Mouse (Mus musculus): Measurements from ENCODE around the gene Igfals.

The Igfals gene

DNA sequence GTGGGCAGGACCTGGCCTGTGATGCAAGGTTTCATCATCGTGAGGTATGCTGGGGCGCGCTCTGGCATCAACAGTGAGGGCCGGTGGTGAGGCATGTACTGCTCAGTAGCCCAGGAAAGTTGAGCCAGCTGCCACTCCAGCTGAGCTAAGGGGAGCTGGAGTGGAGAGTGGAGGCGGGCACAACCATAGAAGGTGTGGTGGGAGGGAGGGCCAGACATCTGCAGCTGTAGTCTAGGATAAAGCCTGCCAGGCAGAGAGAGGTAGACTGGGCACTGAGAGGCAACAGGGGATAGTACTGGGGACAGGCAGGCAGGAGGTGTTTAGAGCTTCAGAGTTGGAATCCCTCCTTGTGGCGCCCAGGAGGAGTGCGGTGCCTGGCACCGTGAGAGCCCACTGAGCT, 5.7 kb upstream of the Igfals start:
- in situ Hi-C loops (cut with MboI, MseI), result no loop called here

DNA sequence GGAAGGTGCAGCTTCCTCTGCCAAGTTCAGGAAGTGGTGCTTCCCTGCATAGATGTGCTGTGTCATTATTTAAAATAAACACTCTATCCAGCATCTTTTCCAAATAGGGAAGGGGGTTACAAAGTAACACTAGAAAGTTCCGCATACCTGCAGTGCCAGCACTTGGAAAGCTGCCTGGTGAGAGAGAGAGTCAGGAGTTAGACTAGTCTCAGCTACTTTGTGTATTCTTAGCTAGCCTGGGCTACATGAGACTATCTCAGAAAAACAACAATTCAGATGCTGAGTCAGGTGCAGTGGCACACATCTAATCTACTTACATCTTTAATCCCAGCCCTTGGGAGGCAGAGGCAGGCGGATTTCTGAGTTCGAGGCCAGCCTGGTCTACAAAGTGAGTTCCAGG, 4.0 kb upstream of the Igfals start:
- in situ Hi-C loops (cut with MboI, MseI), result no loop called here

DNA sequence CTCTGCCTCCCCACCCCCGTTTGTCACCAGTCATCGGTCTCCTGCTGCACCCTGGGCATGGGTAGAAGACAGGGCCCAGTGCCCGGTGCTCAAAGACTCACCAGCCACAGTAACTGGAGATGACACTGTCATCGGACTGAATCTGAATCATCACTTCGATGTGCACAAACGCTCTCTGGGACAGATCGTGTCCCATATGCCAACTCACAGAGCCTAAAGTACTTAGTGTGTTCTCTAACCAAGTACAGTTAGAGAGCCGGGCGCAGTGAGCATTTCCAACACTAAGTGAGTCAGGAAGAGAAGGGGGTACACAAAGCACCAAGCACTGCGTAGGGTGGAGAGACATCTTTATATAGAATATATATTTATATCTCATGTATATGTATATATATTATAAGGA, 2.1 kb downstream of the Igfals start:
- in situ Hi-C loops (cut with MboI, MseI), result no loop called here

DNA sequence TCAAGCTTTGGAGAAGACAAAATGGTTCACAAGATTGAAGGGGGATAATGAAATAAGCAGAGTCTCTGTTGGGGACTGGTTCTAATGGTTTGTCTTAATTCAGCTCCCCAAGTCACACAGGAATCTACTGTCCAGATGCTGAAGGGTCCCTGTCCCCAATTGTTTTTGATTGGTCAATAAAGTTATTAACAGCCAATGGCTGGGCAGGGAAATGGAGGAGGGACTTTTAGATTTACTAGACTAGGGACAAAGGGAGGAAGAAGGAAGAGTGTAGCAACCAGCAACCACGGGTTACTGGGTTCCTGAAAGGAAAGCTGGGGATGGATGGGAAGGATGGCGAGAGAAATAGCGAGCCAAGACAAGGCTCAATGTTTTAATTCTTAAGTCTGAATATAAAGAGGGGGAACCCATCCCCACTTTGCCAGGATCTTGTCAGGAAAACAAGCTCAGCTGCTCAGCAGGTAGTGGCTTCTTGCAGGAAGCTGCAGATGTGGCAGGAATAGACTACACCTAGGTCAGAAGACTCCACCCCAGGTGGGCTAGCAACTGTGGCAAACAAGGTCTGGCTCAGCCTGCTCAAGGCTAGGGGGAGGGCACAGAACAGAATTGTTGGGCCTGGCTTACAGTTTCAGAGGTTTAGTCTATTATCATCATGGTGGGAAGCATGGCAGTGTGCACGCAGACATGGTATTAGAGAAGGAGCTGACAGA, 8.1 kb downstream of the Igfals start:
- in situ Hi-C loops (cut with MboI, MseI), result no loop called here

DNA sequence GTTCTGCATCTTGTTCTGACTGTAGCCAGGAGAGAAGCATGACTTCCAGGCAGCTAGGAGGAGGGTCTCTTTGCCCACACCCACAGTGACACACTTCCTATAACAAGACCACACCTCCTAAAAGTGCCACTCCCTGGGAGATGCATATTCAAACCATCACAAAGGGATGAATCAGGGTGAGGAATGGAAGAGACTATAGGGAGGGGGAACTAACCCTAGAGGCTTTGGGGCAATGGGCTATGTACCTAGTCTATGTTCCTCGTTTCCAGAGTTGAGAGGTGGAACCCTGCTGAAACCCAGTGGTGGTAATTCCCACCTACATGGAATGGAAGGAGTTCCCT, 8.6 kb downstream of the Igfals start:
- in situ Hi-C loops (cut with MboI, MseI), result no loop called here

DNA sequence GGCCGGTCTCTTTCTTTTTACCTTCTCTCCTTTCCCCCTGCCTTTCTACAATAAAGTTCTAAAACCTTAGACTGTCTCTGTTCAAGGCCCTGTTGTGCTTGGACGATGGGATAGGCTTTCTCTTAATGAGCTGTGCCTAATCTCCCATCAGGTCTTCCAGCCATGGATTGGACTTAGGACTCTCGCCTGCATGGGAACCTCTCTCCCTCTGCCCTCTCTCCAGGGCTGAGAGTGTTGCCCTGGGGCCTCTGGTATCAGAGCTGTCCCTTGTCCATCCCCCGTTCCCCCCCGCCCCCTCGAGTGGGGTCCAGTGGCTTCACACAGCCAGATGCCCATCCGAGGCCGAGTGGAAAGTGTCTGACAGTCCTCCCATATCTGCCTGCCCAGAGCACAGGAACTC, 9.2 kb downstream of the Igfals start:
- in situ Hi-C loops (cut with MboI, MseI), result no loop called here

DNA sequence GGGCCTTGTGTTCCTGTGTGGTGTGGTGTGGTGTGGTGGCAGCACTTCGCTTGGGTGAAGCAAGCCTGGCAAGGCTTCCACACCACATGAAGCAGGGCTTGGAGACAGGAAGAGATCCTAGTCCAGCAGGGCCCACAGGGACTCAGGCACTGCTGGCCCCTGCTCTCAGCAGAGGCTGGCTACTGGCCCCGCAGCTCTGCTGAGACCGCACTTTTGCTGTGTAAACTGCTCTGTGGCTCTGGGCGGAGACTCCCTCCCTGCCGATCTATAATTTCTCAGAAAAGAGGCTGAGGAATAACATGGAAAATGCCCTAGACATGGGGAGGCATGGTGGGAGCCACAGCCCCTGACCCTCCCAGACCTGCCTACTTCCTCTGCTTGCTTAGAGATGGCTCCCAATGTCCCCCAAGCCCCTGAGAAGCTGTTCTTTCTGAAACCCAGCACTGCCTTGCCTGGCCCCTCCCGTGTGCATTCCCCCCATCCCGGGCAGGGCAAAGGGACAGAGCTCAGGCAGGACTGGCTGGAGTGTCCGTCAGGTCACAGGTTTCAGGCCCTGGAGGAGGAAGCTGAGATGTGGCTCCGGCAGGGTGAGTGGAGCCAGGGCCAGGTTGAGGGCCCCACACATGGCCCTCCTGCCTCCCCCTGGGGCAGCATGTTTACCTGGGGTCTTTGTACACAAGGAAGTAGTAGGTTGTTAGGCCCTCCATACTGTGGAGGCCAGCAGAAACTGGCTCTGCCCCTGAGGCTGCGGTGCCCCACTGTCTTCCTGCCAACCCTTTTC, 11.7 kb downstream of the Igfals start:
- in situ Hi-C loops (cut with MboI, MseI), result no loop called here

DNA sequence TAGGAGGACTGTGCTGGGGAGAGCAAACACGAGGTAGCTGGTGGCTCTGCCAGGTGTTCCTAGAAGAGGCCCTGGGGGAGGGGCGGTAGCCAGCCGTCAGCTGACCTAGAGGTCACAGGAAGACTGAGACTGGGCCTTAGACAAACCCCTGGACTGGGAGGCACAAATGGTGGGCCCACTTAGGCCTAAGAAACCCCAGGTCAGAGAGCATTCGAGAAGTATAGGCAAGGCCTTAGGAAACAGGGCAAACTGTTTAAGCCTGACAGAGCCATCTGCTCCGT, 12.3 kb downstream of the Igfals start:
- in situ Hi-C loops (cut with MboI, MseI), result no loop called here

DNA sequence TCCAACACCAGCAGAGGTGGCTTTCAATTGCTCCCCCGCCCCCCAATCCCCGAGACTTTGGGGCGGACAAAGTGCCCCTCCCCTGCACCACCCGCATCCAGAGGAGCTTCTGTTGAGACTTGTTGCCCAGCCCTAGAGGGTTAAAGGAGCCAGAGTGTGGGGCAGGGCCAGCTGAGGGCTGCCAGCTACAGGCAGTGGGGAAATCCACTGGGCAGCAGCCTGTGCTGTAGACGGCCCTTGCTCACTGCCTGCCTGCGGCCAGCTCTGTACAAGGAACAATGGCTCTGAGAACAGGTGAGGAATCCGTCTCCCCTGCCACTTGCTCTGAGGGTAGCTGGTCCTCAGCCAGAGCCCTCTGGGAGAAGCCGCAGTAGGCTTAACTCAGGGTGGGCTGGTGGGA, 12.7 kb downstream of the Igfals start:
- in situ Hi-C loops (cut with MboI, MseI), result no loop called here

DNA sequence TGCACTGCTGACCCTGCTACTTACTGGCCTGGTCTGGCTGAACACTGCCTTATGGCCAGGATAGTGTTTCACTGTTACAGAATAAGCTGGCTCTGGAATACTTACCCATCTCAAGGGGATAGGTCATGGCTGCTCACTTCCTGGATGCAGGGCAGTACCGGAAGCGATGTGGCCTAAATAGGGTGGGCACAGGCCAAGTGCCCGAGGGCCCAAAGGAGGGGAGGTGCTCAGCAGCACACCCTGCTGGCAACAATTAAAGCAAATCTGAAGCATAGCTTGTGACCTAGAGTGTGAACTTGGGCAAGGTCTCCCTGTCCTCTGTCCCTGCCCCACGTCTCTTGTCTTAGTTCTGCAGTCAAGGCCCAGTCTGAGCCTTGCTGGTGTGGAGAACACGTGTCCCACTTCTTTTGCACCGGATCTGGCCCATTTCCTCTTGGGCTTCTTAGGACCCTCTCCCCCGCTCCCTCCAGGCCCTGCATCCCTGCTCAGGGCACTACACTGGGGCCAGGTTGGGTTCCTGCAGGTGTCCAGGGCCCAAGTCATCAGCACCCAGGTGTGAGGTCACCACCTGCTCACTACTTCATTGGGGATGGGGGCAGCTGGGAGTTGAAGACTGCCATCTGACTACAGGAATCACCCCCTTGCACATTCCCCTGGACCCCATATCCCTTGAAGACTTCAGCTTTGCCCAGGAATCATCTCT, 16.1 kb downstream of the Igfals start:
- in situ Hi-C loops (cut with MboI, MseI), result loop anchor here in 1 of 2 experiments (5.0 to 10.0 kb wide), 2 partner anchors 40 to 137 kb away; partner anchors contain the start of gene Hagh

DNA sequence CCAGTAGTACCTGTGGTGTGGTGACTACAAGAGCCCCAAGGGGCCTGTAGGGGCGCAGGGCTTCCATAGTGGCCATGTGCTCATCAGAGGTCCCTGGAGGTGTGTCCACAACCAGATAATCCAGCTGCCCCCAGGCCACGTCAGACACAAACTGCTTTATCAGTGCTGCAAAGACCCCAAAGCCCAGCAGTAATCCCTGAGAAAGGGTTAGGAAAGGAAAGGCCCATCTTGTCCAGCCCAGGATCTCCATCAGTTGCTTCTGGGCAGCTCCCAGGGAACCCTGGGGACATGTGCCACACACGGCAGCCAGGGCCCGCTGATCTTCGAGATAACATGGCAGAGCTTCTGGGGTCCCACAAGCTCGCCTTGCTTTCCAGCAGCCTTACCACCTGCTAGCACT, 18.6 kb downstream of the Igfals start:
- in situ Hi-C loops (cut with MboI, MseI), result loop anchor here in 1 of 2 experiments (5.0 to 10.0 kb wide), 2 partner anchors 42 to 140 kb away; partner anchors contain the start of gene Hagh

DNA sequence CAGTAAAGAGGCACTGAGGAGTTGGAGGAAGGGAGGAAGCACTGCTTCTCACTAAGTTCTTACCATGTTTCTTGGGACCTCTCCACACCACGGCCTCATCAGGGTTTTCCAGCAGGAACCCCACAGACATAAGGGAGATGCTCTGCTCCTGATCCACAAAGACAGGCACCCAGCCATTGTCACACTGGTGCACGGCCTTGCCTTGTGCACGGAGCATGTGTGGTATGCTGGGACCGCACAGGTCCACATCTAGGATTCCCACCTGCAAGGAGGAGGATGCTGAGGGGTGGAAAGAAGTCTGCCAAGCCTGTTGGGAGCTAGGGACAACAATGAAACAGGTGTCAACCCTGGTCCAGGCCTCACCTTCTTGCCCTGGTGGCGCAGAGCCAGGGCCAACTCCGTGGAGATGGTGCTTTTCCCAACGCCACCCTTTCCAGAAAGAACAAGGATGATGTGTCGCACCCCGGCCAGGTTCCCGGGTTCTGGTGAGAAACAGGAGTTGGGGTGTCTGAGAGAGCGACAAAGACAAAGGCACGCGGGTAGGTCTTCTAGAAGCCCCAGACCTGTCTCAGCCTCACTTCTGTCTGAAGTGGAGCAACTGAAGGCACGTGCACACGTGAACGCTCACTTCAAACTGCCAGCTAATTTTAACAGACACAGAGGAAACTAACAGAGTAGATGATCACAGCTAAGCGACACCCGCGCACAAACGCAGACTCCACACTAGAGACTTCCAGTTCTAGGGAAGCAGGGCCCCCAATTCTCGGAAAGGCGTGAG, 19.7 kb downstream of the Igfals start:
- in situ Hi-C loops (cut with MboI, MseI), result loop anchor here (5.0 to 10.0 kb wide), 2 partner anchors 141 to 148 kb away; partner anchors contain the start of gene Msrb1 (in 1 of the 2)

DNA sequence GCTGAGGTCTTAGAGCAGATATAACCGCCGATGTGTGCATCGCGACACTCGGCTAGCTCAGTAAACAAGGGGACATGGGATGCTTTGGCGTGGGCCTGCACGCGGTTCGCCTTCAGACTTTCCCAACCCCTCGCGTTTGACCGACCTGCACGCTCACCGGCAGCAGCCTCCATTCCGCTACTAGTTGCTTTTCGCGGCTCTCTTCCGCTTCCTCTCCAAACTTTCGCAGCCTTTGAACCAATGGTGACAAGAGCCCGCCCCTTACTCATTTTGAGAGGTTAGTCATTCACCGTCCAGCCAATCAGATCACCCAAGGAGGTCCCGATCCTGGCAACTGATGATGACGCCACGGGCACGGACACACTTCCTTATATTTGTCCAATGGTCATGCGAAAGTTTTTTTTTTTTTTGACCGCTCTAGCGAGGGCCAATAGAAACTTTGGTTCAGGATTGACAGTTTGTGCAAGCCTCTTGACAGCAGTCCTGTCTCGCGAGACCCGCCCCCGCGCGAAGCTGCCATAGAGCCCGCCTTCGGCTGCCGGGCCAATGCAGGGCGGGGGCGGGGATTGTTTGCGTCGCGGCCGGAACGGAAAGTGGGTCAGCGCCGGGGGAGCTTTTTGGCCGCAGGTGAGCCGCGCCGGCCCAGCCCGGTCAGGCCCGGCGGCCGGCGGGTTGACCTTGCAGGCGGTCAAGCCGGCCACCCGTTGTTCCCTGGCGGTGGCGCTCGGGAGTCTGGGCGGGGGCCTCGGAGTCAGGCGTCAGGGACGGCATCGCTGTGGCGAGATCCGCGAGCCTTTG, 20.5 kb downstream of the Igfals start, which contains the start of the genes Nubp2 and Spsb3:
TSS of gene Nubp2 (minus strand) at position 216 of the 798 bp plus-strand sequence.
TSS of gene Spsb3 (plus strand) at position 510 of the 798 bp plus-strand sequence.
- in situ Hi-C loops (cut with MboI, MseI), result loop anchor here (5.0 to 10.0 kb wide), 2 partner anchors 142 to 149 kb away; partner anchors contain the start of gene Msrb1 (in 1 of the 2)

DNA sequence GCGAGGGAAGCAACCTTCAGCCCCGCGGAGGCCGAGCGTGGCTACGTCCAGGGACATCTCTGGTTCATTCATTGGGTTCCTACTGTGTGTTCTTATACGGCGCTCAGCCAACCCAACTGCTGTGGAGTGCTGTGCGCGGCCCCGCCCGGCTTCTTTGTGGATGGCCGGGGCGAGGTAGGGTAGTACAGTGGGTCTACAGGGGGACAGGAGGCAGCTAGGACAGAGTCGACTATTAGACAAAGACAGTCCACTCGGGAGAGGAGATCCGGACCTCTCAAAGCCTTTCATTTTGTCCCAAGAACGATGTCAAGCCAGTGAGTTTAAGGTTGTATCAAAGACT, 21.1 kb downstream of the Igfals start:
- in situ Hi-C loops (cut with MboI, MseI), result loop anchor here (5.0 to 10.0 kb wide), 2 partner anchors 142 to 150 kb away; partner anchors contain the start of gene Msrb1 (in 1 of the 2)

DNA sequence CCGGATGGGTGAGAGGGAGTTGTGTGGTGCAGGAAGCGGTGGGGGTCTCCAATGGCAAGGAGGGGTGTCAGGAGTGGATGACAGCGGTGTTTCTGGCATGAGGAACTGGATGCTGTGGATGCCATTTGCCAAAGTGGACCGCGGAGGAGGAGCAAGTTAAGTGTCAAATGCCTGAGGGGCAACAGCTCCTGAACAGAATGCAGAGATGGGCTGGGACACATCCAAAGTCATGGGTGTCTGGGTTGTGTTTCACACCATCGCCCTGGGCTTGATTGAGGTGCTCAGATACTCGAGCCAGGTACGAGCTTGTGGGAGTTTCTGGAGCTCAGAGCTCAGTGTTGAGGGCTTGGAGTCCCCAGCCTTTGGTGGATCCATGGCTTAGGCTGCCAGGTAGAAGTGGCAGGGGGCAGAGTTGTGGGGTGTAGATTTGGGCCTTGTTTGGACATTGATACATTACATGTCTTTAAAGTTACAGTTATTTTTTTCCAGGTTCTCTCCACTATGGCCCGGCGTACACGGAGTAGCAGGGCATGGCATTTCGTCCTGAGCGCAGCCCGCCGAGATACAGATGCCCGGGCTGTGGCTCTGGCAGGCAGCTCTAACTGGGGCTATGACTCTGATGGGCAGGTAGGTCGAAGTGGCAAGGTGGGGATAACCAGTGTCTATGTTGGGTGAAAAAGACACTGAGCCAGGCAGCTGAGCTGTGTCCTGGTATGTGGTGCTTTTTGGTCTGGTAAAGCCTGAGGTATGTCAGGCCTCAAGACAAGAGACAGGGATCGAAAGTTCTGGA, 21.7 kb downstream of the Igfals start:
- in situ Hi-C loops (cut with MboI, MseI), result loop anchor here (5.0 to 10.0 kb wide), 2 partner anchors 143 to 150 kb away; partner anchors contain the start of gene Msrb1 (in 1 of the 2)

DNA sequence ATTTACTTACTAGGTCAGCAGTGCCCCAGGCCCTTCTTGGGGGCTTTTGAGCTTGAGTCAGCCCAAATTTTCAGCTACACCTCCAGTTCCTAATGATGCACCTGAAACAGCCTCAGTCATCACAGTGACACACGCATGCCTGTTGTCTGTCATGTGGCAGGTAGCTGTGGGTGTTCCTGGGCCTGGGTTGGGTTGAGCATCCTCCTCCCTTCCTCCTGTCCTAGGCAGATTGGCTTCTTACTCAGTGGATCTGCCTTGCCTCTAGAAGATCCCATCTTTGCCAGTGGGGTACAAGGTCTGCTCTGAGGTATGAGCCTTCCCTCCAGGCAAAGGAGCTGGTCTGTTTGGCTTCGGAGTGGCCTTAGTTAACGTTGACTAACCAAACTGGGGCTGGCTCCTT, 23.1 kb downstream of the Igfals start:
- in situ Hi-C loops (cut with MboI, MseI), result loop anchor here (5.0 to 10.0 kb wide), 2 partner anchors 144 to 152 kb away; partner anchors contain the start of gene Msrb1 (in 1 of the 2)

DNA sequence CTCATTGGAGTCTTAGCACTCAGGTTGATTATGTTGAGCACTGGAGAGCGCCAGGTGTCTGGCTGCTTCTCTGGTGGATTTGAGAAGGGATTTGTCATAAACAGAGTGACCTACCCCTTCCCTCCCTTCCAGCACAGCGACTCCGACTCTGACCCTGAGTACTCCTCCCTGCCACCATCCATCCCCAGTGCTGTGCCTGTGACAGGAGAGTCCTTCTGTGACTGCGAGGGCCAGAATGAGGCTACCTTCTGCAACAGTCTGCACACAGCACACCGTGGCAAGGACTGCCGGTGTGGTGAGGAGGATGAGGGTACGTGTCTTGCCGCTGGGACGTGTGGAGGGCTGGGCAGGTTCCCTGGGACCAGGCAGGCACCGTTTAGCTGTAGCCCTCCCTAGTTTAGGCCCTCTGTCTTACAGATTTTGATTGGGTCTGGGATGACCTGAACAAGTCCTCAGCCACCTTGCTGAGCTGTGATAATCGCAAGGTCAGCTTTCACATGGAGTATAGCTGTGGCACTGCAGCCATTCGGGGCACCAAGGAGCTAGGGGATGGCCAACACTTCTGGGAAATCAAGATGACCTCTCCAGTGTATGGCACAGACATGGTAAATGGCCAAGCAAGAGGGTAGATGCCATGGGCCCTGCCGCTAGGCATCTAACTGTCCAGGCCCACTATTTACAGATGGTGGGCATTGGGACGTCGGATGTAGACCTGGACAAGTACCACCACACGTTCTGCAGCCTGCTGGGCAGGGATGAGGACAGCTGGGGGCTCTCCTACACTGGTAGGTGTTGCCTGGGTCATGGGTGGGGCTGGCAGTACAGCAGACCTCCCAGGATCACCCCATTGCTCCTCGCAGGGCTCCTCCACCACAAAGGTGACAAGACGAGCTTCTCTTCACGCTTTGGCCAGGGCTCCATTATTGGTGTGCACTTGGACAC, 24.6 kb downstream of the Igfals start:
- in situ Hi-C loops (cut with MboI, MseI), result no loop called here

DNA sequence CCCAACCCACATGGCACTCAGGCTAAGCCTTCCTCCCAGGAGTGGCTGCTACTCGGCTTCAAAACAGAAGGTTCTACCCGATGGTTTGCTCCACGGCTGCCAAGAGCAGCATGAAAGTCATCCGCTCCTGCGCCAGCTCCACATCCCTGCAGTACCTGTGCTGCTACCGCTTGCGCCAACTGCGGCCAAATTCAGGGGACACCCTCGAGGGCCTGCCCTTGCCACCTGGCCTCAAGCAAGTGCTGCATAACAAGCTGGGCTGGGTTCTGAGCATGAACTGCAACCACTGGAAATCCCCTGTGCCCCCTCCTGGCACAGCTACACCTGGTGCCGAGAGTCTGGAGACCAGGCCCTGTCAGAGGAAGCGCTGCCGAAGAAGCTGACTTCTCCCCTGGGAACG, 25.5 kb downstream of the Igfals start:
- in situ Hi-C loops (cut with MboI, MseI), result no loop called here

DNA sequence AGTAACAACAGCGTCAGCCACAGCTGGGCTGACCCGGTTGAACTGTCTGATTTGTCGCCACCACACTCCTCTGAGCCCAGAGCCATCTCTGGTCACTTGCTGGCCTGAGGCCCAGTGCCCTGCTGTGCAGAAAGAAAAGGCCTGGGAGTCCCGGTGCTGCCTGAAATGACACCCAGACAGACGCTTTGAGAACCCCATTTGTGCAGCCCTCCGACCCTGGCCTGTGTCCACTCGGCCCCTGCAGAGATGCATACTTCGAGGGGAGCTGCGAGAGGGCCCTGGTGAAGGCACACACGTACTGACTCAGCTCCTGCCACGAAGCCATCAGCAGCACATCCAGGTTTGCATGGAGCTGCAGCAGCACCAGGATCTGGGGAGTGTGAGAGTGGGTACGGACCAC, 27.0 kb downstream of the Igfals start:
- in situ Hi-C loops (cut with MboI, MseI), result no loop called here

All from T-helper 17 cell (primary cell).